In the genomic region with DNA sequence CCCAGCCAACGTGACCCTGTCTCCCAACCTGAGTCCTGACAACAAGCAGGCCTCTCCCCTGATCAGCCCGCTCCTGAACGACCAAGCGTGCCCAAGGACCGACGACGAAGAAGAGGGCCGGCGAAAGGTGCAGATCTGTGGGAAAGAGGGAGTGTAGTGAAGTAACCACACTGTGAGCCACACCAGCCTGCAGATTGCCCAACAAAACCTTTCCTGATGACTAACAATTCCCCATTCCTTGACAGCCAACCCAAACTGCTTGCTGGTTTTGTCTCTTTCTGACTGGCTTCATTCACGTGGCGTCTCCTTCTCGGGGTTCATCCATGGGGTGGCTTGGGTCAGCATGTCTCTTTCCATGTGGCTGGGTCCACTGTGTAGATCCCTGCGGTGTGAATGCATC, we compare ENCODE assay signal across 12 mouse cellular contexts.
"Had no signal": no experiment of that assay in that cellular context is flagged by ENCODE, and none has a peak within 500 bp of the region (broad histone marks: within the 10 kb centered on the region; RNA-seq: fewer than 3 reads in every experiment).

No protein-coding gene starts in this region.

- H3K27ac ChIP-seq: limb, embryonic 10.5 days; liver, embryonic 12.5 days; lung, embryonic 15.5 days; midbrain, embryonic 10.5 days; neural tube, embryonic 15.5 days had no signal

- DNase-seq: kidney, adult 8-10 months; kidney, postnatal 4 days; midbrain, embryonic 14.5 days; thymus, adult 18-20 months; thymus, postnatal 14 days had no signal

- H3K4me2 ChIP-seq: liver, embryonic 12.5 days; lung, embryonic 15.5 days; neural tube, embryonic 15.5 days had no signal

- H3K27me3 ChIP-seq: liver, embryonic 12.5 days; lung, embryonic 15.5 days; neural tube, embryonic 15.5 days had no signal

- H3K4me1 ChIP-seq: liver, embryonic 12.5 days; lung, embryonic 15.5 days; neural tube, embryonic 15.5 days had no signal

- H3K4me3 ChIP-seq: left cerebral cortex, adult 2 months; limb, embryonic 10.5 days; liver, embryonic 12.5 days; lung, embryonic 15.5 days; midbrain, embryonic 10.5 days; myocyte; neural tube, embryonic 15.5 days had no signal

- H3K9me3 ChIP-seq: limb, embryonic 10.5 days; liver, embryonic 12.5 days; lung, embryonic 15.5 days; midbrain, embryonic 10.5 days; neural tube, embryonic 15.5 days had no signal

- ATAC-seq: liver, embryonic 12.5 days had no signal

- H3K9ac ChIP-seq: liver, embryonic 12.5 days; lung, embryonic 15.5 days; neural tube, embryonic 15.5 days had no signal
